Mouse (Mus musculus) forebrain, embryonic 15.5 days (tissue): ENCODE data around the gene Dip2b. TPM values are rescaled to one million over a fixed set of nuclear protein-coding genes. Genes with fewer than 3 reads are reported as not detected.

Experiments
- ATAC-seq: fragments of 200-750 bp; cut with Nextera tagmentation; replicated peaks from 2 replicates; pipeline ENCODE4 v1.8.0; 2017; ENCODE audit warnings: mild to moderate bottlenecking, moderate TSS enrichment, moderate library complexity
- H3K27ac ChIP-seq: fragments of 300-500 bp; sonication (generic); replicated peaks from 2 replicates; pipeline ENCODE4 v1.5.1; 2015; ENCODE audit warnings: mild to moderate bottlenecking, inconsistent platforms
- H3K27me3 ChIP-seq: fragments of 300-500 bp; sonication (generic); 2 replicates; pipeline ENCODE4 v1.6.1; 2015; ENCODE audit warnings: inconsistent platforms
- H3K36me3 ChIP-seq: fragments of 300-500 bp; sonication (generic); 2 replicates; pipeline ENCODE4 v1.6.1; 2015; ENCODE audit warnings: mild to moderate bottlenecking, inconsistent platforms
- H3K4me1 ChIP-seq: fragments of 300-500 bp; sonication (generic); 2 replicates; pipeline ENCODE4 v1.6.1; 2015; ENCODE audit warnings: inconsistent platforms
- H3K4me2 ChIP-seq: fragments of 300-500 bp; sonication (generic); replicated peaks from 2 replicates; pipeline ENCODE4 v1.6.1; 2015; ENCODE audit warnings: mild to moderate bottlenecking, inconsistent platforms
- H3K4me3 ChIP-seq: fragments of 300-500 bp; sonication (generic); 2 replicates; pipeline ENCODE4 v1.5.1; 2015; ENCODE audit warnings: mild to moderate bottlenecking, inconsistent platforms
- H3K9ac ChIP-seq: fragments of 300-500 bp; sonication (generic); replicated peaks from 2 replicates; pipeline ENCODE4 v1.6.1; 2015; ENCODE audit warnings: mild to moderate bottlenecking, inconsistent platforms
- H3K9me3 ChIP-seq: fragments of 300-500 bp; sonication (generic); 2 replicates; pipeline ENCODE4 v1.6.1; 2016; ENCODE audit warnings: inconsistent platforms
- WGBS: fragments of 180-500 bp; shearing (Covaris S2); methylation state at CpG from one replicate; pipeline ENCODE4 v1.1.7; 2015; ENCODE audit warnings: mixed read lengths; 5-methylcytosine and 5-hydroxymethylcytosine counted together
- polyA plus RNA-seq: library from polyadenylated mRNA; unstranded; fragments of >200 nt; fragmentation: Nextera tagmentation; extraction: Ambion mirVana; gene quantifications from 2 replicates; pipeline ENCODE4 v1.2.1, GENCODE M21; 2015

Dip2b gene
- polyA plus RNA-seq, 1 experiment from 2014 or later, result 20.2 TPM

DNA sequence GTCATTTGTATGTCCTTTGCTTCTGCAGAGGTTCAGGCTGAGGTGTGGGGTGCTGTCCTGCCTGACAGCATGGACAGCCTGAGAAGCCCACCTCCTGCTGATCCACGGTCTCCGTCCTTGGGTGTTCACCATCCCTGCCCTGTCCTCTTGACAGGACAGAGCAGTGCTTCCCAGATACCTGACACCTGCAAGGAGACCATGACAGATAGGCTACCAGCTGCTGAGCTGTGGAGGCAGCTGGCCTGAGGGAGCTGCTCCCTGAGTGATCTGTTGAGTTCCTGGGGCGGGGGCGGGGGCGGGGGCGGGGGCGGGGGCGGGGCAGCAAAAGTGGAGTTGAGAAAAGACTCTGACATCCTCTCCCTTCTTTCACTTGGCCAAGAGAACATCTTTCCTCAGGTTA, 36.3 kb downstream of the Dip2b start:
- H3K9ac ChIP-seq, result no peak overlapping the region
- no peak for ATAC-seq
- H3K27me3 ChIP-seq, result no peaks in the 10 kb centered on the region
- 40% methylated on average over 8 of the region's 8 CpGs for WGBS
- H3K4me2 ChIP-seq, result no peak overlapping the region
- peaks cover 8% of the 10 kb centered on the region for H3K4me1 ChIP-seq
- no peak overlapping the region for H3K4me3 ChIP-seq
- no peak overlapping the region for H3K27ac ChIP-seq
- no peaks in the 10 kb centered on the region for H3K36me3 ChIP-seq
- H3K9me3 ChIP-seq, result no peaks in the 10 kb centered on the region

DNA sequence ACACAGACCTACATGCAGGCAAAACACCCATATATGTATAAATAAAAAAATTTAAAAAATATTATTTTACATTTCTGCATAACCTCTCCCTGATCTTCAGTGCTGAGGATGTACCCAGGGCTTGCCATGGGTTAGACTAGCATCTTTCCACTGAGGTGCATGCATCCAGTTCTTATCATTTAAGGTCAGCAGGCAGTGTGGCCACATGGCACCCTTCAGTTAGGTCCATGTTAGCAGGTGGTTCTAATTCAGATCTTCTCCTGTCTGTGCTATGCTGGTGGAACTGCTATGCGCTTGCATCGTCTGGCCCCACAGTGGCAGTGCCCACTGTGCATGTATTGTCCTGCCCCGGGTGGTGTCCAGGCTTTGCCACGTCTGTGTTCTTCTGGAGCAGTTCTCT, 37.9 kb downstream of the Dip2b start:
- Histone ChIP-seq H3K4me1 (peaks cover 14% of the 10 kb centered on the region), H3K27ac (no peak overlapping the region), H3K4me3 (no peak overlapping the region), H3K4me2 (no peak overlapping the region), H3K9me3 (no peaks in the 10 kb centered on the region), H3K36me3 (no peaks in the 10 kb centered on the region), H3K27me3 (no peaks in the 10 kb centered on the region), H3K9ac (no peak overlapping the region)
- no peak for ATAC-seq
- WGBS, result 79% methylated on average over 4 of the region's 4 CpGs

DNA sequence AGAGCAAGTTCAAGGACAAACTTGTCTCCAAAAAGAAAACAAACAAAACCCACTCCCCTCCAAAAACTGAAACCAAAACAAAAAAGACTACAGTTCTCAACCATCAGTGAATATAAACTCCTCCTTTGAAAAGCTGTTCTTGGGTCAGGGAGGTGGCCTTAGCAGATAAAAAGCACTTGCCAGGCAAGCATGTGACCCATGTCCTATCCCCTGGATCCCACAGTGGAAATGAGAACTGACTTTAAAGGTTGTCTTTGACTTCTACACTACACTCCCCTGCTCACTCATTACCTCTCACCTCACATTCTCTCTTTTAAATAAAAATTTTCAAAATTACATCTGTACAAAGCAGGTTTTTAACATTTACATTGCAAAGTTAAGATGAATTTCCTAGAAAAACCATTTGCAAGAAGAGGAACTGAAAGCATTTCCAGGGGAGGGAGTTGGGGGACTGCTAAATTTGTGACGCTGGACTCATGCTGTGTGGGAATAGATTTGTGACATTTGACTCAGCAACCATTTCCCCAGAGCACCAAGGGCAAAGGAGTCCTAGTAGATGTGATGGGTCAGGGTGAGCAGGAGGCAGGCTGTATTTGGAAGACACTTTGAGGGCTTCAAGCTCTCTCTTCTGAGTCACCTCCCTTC, 42.5 kb downstream of the Dip2b start:
- Histone ChIP-seq H3K36me3 (no peaks in the 10 kb centered on the region), H3K27me3 (no peaks in the 10 kb centered on the region), H3K9me3 (no peaks in the 10 kb centered on the region), H3K4me2 (no peak overlapping the region), H3K27ac (no peak overlapping the region), H3K9ac (no peak overlapping the region), H3K4me1 (peaks cover 16% of the 10 kb centered on the region), H3K4me3 (no peak overlapping the region)
- ATAC-seq, result no peak
- WGBS, result 47% methylated on average over 1 of the region's 1 CpGs

DNA sequence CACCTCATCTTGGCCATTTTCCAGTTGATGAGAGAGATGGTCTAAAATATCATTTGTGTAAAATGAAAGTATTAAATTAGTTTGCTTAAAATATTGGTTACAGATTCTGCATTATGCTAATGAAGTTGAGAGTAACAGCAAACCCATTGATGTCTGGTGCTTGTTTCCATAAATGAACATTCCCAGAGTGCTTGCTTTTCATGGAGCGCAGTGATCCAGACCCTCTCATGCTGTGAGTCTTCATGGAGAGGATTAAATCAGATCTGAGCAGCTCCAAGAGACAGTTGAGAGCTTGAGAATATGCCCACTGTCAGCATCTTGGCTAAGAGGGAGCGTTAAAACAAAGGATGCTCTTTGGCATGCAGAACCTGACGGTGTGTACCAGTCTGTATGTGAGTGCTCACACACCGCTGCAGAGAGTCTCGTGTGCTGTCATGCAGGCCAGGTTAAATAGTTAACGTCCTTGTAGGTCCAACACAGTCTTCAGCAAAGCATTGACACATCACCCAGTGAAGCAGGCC, 43.1 kb downstream of the Dip2b start:
- WGBS, result 26% methylated on average over 6 of the region's 6 CpGs
- Histone ChIP-seq H3K9me3 (no peaks in the 10 kb centered on the region), H3K4me3 (no peak overlapping the region), H3K27me3 (no peaks in the 10 kb centered on the region), H3K4me1 (peaks cover 16% of the 10 kb centered on the region), H3K36me3 (no peaks in the 10 kb centered on the region), H3K27ac (0 out of 2 replicates have a peak overlapping the region, but pooled peaks have one; percentile 21), H3K4me2 (no peak overlapping the region), H3K9ac (no peak overlapping the region)
- ATAC-seq, result no peak

DNA sequence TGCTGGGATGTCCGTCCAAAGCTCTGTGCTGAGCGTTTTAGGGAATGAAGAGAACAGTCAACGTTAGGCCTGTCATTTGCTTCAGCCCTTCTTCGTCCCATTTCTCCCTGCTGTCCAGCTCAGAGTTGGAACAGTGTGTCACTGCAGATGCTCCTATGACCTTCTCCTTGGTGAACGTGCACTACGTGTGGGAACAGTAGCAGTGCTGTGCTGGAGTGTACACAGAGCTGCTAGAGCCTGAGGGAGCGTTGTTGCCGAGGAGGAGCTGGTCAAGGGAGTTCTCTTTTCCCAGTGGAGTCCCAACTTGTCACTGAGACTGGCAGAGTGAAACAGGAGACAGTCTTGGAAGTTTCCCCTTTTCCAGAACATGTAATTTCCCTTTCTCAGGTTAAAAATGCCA, 43.6 kb downstream of the Dip2b start:
- no peak for ATAC-seq
- Histone ChIP-seq H3K4me3 (no peak overlapping the region), H3K9me3 (no peaks in the 10 kb centered on the region), H3K4me1 (peaks cover 16% of the 10 kb centered on the region), H3K4me2 (no peak overlapping the region), H3K27me3 (no peaks in the 10 kb centered on the region), H3K27ac (0 out of 2 replicates have a peak overlapping the region, but pooled peaks have one; percentile 21), H3K36me3 (no peaks in the 10 kb centered on the region), H3K9ac (no peak overlapping the region)
- WGBS, result 72% methylated on average over 8 of the region's 8 CpGs

DNA sequence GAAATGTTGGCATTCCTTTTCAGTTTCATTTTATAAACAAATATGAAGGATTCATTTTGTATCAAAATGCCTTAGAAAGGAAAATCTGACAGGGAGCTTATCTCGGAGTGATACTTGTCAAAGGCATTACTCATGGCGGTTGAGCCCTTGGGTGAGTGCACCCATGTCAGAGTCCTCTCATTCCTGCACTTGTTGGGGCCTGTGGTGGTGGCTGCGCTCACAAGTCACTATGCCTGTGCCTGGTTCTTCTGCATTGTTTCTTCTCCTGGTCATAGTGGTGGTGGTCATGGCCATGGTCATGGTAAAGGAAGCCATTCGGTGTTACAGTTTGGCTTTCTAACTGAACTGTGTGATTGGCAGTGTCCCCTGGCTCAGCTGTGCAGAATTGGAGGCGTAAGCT, 44.3 kb downstream of the Dip2b start:
- H3K9me3 ChIP-seq, result no peaks in the 10 kb centered on the region
- no peaks in the 10 kb centered on the region for H3K36me3 ChIP-seq
- H3K9ac ChIP-seq, result no peak overlapping the region
- H3K4me1 ChIP-seq, result peaks cover 16% of the 10 kb centered on the region
- no peak overlapping the region for H3K4me3 ChIP-seq
- no peak for ATAC-seq
- no peaks in the 10 kb centered on the region for H3K27me3 ChIP-seq
- no peak overlapping the region for H3K4me2 ChIP-seq
- 91% methylated on average over 5 of the region's 5 CpGs for WGBS
- no peak overlapping the region for H3K27ac ChIP-seq

DNA sequence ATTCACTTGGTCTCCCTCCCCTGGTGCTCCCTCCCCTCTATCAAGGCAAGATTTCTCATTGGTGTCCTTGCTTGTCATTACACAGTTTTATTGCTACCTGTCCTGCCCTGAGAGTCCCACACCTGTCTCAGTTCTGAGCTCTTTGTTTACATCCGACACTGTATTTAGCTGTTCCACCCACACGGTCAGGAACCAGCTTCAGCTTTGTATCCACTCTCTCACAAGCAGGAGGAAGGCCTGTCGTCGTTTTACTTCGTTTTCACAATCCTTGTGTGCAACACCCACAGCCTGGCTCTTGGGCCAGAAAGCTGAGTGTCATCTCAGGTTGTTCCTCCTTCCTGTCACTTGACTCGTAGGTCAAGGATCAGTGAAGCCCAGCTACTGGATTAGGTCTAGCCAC, 45.4 kb downstream of the Dip2b start:
- Histone ChIP-seq H3K36me3 (no peaks in the 10 kb centered on the region), H3K27ac (no peak overlapping the region), H3K9ac (no peak overlapping the region), H3K4me1 (peaks cover 16% of the 10 kb centered on the region), H3K4me3 (no peak overlapping the region), H3K27me3 (no peaks in the 10 kb centered on the region), H3K9me3 (no peaks in the 10 kb centered on the region), H3K4me2 (no peak overlapping the region)
- 84% methylated on average over 6 of the region's 6 CpGs for WGBS
- no peak for ATAC-seq

DNA sequence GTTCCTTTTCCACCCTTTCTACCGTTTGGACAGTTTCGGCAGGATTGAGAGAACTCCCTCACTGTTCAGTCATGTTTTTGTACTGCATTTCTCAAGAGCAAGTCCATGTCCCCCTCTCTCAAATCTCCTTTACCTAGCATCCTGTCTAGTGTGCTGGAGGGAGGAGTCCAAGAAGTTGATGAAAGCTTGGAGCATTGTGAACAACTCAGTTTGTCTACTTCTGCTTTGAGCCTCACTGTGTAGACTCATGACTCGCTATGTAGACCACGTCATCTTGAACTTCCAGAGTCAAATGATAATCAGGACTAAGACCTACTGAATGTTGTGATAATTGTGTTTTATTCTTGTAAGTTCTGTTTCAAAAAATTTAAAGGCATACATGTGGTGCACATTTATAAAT, 46.4 kb downstream of the Dip2b start:
- no peaks in the 10 kb centered on the region for H3K36me3 ChIP-seq
- no peak overlapping the region for H3K9ac ChIP-seq
- no peak overlapping the region for H3K4me2 ChIP-seq
- H3K4me1 ChIP-seq, result peaks cover 20% of the 10 kb centered on the region
- H3K4me3 ChIP-seq, result no peak overlapping the region
- H3K27me3 ChIP-seq, result no peaks in the 10 kb centered on the region
- H3K9me3 ChIP-seq, result no peaks in the 10 kb centered on the region
- no peak for ATAC-seq
- WGBS, result 94% methylated on average over 4 of the region's 4 CpGs
- no peak overlapping the region for H3K27ac ChIP-seq

DNA sequence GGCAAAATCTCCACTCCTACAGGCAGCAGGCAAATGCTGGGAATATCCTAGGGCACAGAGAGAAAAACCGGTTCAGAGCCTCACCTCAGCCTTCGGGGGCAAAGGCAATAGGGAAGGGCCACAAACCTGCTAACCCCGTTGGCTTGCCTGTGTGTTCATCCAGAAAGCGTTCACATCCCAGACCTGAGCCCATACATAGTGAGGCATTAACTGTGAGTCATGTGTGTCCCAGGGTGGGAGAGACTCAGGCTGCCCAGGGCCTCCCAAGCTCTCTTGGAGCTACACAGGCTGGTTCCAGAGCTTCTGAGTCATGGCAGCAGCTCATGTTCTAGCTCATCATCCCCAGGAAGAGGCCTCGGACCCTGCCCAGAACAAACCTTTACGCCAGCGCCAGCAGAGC, 49.6 kb downstream of the Dip2b start:
- Histone ChIP-seq H3K27me3 (no peaks in the 10 kb centered on the region), H3K4me2 (no peak overlapping the region), H3K4me1 (peaks cover 21% of the 10 kb centered on the region), H3K9ac (no peak overlapping the region), H3K36me3 (no peaks in the 10 kb centered on the region), H3K4me3 (no peak overlapping the region), H3K27ac (no peak overlapping the region), H3K9me3 (no peaks in the 10 kb centered on the region)
- 87% methylated on average over 7 of the region's 7 CpGs for WGBS
- ATAC-seq, result no peak

DNA sequence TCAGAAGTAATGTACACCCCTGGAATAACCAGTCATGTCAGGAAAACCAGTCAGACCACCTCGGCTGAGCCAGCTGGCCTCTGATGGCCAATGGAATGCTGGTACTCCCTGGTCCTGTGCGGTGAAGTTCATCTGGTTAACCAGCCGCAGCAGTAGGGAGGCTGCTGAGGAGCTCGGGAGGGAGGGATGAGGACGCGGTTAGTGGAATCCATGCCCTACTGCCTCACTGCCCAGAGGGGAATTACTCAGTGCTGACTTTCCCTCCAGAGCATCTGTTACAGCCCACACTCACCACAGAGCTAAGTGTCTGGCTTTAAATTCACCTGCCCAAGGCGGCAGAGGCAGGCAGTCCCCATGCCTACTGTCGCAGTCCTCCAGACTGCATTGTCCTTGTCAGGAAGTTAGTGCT, 51.2 kb downstream of the Dip2b start:
- Histone ChIP-seq H3K9me3 (no peaks in the 10 kb centered on the region), H3K4me1 (peaks cover 21% of the 10 kb centered on the region), H3K9ac (no peak overlapping the region; the same call in 1 of the 2 replicates), H3K27ac (no peak overlapping the region), H3K27me3 (no peaks in the 10 kb centered on the region), H3K36me3 (no peaks in the 10 kb centered on the region), H3K4me3 (no peak overlapping the region), H3K4me2 (no peak overlapping the region)
- ATAC-seq, result no peak
- 39% methylated on average over 8 of the region's 8 CpGs for WGBS

DNA sequence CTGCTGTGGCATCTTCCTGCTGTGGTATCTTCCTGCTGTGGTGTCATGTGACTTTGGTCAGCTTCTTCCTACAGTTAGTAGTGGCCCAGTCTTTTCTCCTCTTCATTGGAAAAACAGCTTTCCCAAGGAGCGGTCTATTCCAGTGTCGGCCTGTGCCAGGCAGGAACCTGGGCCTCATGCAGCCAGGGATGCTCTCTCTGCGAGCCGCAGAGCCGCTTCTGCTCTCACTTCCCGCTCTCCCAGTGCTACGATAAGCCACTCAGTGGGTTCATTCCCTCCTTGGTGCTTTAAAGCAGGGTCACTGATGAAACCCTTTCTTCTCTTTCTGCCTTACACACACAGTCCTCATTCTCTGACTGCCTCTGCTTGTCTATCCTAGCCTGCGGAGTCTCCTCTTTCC, 53.4 kb downstream of the Dip2b start:
- WGBS, result 74% methylated on average over 8 of the region's 8 CpGs
- H3K4me3 ChIP-seq, result no peak overlapping the region
- H3K27me3 ChIP-seq, result no peaks in the 10 kb centered on the region
- no peaks in the 10 kb centered on the region for H3K36me3 ChIP-seq
- no peaks in the 10 kb centered on the region for H3K9me3 ChIP-seq
- H3K27ac ChIP-seq, result peak overlapping the region; percentile 36; the same call in 1 of the 2 replicates
- no peak overlapping the region for H3K9ac ChIP-seq
- H3K4me2 ChIP-seq, result no peak overlapping the region
- ATAC-seq, result no peak
- peaks cover 21% of the 10 kb centered on the region for H3K4me1 ChIP-seq

DNA sequence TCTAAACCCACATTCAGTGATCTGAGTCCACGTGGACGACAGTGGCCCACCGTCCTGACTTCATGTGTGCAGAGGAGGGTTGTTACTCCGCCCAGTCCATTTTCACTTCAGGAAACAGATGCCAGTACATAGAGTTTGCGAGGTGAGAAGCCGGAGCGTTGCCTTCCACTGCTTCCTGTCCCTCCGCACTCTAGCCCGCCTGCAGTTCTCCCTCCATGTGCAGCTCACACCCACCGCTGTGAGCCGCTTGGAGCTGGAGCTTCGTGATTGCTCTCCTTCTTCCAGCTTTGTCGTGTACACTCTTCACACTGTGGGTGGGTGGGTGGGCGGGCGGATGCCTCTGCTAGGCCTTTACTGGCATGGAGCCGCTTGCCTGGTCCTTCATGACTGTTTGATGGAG, 53.8 kb downstream of the Dip2b start:
- Histone ChIP-seq H3K4me3 (no peak overlapping the region), H3K27ac (0 out of 2 replicates have a peak overlapping the region, but pooled peaks have one; percentile 36), H3K36me3 (no peaks in the 10 kb centered on the region), H3K4me1 (peaks cover 21% of the 10 kb centered on the region), H3K4me2 (no peak overlapping the region), H3K9ac (no peak overlapping the region), H3K9me3 (no peaks in the 10 kb centered on the region), H3K27me3 (no peaks in the 10 kb centered on the region)
- ATAC-seq, result no peak
- WGBS, result 69% methylated on average over 16 of the region's 16 CpGs
